Mouse (Mus musculus) gastrocnemius, adult 18-20 months (tissue): ENCODE measurements around the gene Wdr26. TPM values are rescaled to one million over a fixed set of nuclear protein-coding genes. Genes with fewer than 3 reads are reported as not detected.

Source experiments
- DNase-seq: peaks from one replicate; pipeline ENCODE4 v3.0.0; 2021; ENCODE audit warnings: low spot score
- long read RNA-seq, 2 experiments: library from polyadenylated mRNA; stranded (forward); transcript quantifications; one replicate each; pipeline ENCODE4 v2.0.0; 2021
- total RNA-seq, 2 experiments: library from RNA; stranded (reverse); gene quantifications; 2 replicates each; pipeline ENCODE4 v1.2.3; 2021

The Wdr26 gene
- total RNA-seq, result 10 to 100 TPM; 89.7 to 92.7 TPM
- long read RNA-seq, experiment 1, full-length matches to known transcripts, result 28 of 59 reads
- long read RNA-seq, experiment 1, partial matches to known transcripts, result 11 of 59 reads
- long read RNA-seq, experiment 1, other reads (novel, unspliced or antisense), result 20 of 59 reads
- long read RNA-seq, experiment 2, full-length matches to known transcripts, result 18 of 53 reads
- long read RNA-seq, experiment 2, partial matches to known transcripts, result 5 of 53 reads
- long read RNA-seq, experiment 2, other reads (novel, unspliced or antisense), result 30 of 53 reads

DNA sequence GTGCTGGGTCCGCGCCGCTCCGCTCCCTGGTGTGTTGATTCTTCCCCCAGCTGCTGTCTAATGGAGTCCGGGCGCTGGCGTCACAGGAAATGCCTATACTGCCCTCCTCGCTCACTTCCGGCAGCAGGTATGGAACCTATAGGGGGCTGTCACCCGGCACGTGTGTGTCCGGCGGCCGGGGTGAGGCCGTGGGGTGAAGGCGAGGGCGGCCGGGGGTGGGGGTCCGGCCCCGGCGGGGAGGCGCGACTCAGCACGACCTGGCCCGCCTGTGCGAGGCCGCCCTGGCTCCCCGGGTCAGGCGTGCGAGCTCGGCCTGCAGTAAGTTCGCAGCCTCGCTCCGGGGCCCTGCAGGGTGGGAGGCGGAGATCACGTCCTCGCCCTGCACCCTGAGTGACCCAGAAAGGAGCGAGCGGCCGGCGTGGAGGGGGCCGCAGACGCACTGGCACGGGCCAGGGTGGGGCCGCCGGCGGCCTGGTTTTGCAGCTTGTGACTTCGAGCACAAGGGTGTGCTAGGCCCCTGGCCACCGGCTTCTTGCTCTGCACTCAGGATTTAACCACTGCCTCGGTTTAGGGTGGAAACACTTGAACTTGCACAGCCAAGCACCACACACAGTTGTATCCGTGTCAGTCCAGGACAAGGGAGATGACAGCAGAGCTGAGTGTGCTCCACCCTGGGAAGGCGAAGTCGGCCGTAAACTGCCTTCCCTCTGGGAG, at the start of gene Wdr26:
Gene Wdr26 (minus strand): TSS at position 82 of the 714 bp plus-strand sequence.
- DNase-seq, result peak; percentile 80

GRCm38 (mm10) chr1:181260949-181261696, 49.3 kb upstream of the Wdr26 start:
- no peak for DNase-seq

GRCm38 (mm10) chr1:181260422-181260821, 48.6 kb upstream of the Wdr26 start:
- DNase-seq, result no peak

- no peak for DNase-seq
These were observed 48.0 kb upstream of the Wdr26 start for GRCm38 (mm10) chr1:181259626-181260410.

GRCm38 (mm10) chr1:181259056-181259455, 47.3 kb upstream of the Wdr26 start:
- DNase-seq, result no peak

- DNase-seq, result no peak
These were observed 46.8 kb upstream of the Wdr26 start for GRCm38 (mm10) chr1:181258616-181259015.

GRCm38 (mm10) chr1:181257585-181258555, 46.1 kb upstream of the Wdr26 start:
- DNase-seq, result peak; percentile 80

- peak; percentile 83 for DNase-seq
These were observed 45.1 kb upstream of the Wdr26 start for GRCm38 (mm10) chr1:181256689-181257584.

DNA sequence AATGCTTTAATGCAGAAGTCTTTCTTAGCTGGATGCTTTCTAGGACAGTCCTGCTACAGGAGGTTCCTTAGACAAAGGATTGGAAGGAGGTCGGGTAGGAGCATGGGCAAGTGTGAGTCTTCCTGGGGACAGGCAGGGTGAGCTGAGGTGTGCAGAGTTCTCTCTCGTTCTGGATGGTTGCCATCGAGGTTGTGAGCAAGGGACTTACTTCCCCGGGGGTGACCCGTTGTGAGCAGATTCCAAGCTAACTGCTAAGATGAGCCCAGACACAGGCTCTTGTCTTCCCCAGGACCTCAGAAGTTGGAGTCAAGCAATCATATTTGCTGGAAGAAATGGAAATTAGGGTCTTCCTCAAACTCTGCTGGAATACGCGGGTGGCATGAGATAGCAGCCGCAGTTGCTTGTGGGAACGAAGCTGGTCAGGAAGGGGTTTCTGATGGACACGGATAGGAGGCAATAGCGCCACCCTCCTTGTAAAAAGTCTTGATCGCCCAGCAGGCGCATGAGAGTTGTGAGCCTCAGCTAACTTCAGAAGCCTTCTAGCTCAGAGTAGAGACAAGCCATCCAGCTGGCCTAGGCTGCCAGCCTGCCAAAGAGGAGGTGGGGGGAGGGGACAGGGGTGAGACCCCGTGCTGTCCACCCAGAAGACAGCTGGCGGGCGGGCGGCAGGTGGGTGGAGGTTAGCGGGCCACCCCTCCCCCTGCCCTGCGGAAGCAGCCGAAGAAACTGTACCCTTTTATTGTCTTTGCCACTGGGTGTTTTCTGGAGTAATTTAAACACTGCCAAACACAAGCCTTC, 44.3 kb upstream of the Wdr26 start:
- peak; percentile 69 for DNase-seq

- DNase-seq, result no peak
These were observed 43.6 kb upstream of the Wdr26 start for GRCm38 (mm10) chr1:181255450-181255849.

- no peak for DNase-seq
These were observed 39.8 kb upstream of the Wdr26 start for GRCm38 (mm10) chr1:181251624-181252023.

- DNase-seq, result no peak
These were observed 39.2 kb upstream of the Wdr26 start for GRCm38 (mm10) chr1:181250961-181251360.

GRCm38 (mm10) chr1:181249537-181249936, 37.7 kb upstream of the Wdr26 start:
- no peak for DNase-seq

DNA sequence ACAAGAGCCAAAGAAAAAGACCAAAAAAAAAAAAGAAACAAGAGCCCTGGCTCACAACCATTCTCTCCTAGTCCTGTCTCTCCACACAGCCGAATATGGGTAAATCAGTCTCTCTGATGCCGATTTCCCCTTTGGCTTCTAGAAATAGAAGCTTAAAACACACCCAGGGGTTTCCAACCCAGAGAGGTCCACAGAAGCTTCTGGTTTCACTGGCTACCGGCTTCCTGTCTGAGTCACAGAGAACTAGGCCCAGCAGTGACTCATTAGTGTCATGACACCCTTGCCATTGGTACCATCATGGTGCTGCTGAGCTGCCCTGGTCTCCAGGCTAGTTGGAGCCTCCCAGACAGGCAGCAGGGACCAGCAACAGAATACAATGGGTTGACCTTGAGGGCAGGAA, 35.4 kb upstream of the Wdr26 start:
- DNase-seq, result no peak

DNA sequence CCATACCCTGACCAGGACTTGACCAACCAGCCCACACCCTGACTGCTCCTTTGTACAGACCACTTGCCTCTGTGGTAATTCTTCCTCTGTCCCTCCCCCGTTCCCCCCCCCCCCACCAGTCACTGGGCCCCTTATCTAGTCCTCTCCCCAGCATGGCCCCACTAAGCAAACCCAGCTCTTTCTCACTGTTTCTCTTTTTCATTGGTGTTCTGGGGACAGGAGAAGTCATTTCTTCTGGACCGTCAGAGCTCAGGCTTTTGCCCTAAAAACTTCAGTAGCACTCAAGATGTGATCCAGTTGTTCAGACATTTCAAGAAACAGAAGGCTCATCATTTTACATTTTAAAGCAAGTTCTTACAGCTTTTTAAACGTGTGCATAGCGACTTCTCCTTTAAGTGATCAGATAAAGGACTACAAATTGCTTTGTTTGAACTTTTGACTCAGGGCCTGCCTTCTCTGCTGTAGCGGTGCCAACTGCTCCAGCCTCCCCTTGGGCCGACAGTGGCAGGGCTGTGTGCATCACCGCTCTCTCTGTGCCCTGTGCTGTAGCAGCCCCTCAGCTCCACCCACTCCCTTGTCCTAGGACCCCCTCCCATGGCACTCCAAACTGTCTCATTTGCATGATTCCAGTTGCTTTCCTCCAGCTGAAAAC, 34.8 kb upstream of the Wdr26 start:
- DNase-seq, result no peak

- DNase-seq, result no peak
These were observed 34.0 kb upstream of the Wdr26 start for GRCm38 (mm10) chr1:181245554-181246486.

GRCm38 (mm10) chr1:181245067-181245466, 33.3 kb upstream of the Wdr26 start:
- DNase-seq, result no peak
